Mouse (Mus musculus) G1E (cell line): ENCODE measurements around the gene Pid1.

ENCODE experiments used
- CTCF ChIP-seq: IDR thresholded peaks from 2 replicates; pipeline ENCODE4 v1.5.1; 2012; ENCODE audit warnings: low read depth, low read length, inconsistent platforms, mixed read lengths
- GATA1 ChIP-seq: IDR thresholded peaks from 2 replicates; pipeline ENCODE4 v1.6.1; 2012; ENCODE audit warnings: borderline replicate concordance, low read length, inconsistent platforms, mixed read lengths
- GATA2 ChIP-seq: IDR thresholded peaks from 2 replicates; pipeline ENCODE4 v1.6.1; 2012; ENCODE audit warnings: low read depth, low read length, inconsistent platforms, borderline replicate concordance
- POLR2AphosphoS5 ChIP-seq: IDR thresholded peaks from 2 replicates; pipeline ENCODE4 v1.6.1; 2012; ENCODE audit warnings: low read depth, low read length, inconsistent platforms; ENCODE audit not compliant: insufficient replicate concordance
- TAL1 ChIP-seq: conservative IDR thresholded peaks from 2 replicates; pipeline ENCODE4 v1.6.1; 2012; ENCODE audit warnings: low read depth, low read length, inconsistent platforms, mixed read lengths

GRCm38 (mm10) chr1:84128510-84128909, 235.5 kb downstream of the Pid1 start:
- TF ChIP-seq POLR2AphosphoS5 (no peak), CTCF (no peak), GATA2 (no peak), GATA1 (no peak), TAL1 (no peak)
